Mouse (Mus musculus): ENCODE measurements around the gene Csf2rb.
A peak's percentile ranks its signal among the peaks of the same experiment; 100 is the strongest.
"Not testable (repeated sequence)": the region's sequence is repeated elsewhere in the genome, so short reads cannot be mapped to it uniquely, and the experiment has no call there.

The Csf2rb gene

DNA sequence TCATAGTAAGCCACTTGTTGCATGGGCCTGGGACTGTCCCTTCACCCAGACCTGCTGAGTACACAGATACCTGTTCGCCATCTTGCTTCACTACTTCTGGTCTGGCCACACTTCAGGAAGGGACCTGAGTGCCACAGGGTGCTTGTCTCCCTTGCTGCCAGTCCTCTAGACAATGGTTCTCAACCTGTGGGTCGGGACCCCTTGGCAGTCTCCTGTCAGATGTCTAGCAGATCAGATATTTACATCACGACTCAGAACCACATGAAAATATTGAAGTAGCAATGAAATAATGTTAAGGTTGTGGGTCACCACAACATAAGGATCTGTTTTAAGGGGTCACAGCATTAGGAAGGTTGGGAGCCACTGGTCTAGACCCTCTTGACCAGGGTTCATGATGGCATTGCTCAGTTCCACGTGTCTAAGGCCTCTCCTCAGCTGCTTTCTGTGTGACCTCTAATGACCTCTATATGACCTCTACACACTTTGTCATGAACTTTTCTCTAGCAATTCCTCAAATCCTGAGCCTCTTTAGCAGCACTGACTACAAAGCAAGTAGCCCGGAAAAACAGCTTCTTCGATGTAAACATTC, 2.3 kb downstream of the Csf2rb start:
- not testable (repeated sequence) for DNase-seq (ENCODE audit: low spot score)

DNA sequence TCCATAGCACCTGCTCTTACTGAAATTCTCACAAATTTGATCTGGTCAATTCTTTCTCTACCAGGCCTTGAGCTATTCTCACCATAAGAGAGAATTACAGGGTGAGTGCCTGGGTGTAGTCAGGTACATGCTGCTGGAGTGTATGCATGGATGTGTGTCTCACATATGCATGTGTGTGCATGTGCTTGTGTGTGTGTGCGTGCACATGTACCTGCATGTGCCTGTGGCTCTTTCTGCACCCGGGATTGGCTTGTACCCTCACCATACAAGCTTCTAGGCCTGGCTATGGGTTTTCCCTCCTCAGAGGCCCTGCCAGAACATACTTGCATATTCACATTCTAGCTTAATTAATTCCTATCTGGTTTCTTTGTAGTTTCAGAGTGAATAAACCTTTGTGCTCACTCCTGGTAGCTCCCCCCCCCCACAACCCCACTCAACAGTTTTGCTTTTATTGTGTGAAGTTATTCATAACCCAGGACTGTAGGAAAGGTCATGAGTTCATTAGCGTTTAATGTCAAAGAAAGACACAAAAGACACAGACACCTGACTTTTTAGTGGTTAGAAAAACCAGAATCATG, 3.1 kb downstream of the Csf2rb start:
- DNase-seq (ENCODE audit: low spot score), result no peak

DNA sequence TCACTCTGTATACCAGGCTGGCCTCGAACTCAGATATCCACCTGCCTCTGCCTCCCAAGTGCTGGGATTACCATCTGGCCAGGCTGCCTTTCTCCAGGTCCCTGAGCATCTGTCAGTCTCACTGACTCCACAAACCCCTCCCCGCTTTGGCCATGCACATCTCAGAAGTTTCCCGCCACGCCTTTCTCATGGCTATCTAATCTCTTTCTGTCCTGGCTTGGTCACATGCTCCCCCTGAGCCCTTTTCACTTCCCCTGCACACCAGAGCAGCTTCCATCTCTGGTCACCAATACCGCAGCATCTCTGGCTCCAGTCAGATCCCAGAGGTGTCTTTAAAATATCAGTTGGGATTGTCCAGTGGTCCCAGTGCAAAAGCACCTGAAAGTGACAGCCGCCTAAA, 4.4 kb downstream of the Csf2rb start:
- DNase-seq (ENCODE audit: low spot score), result not testable (repeated sequence)

DNA sequence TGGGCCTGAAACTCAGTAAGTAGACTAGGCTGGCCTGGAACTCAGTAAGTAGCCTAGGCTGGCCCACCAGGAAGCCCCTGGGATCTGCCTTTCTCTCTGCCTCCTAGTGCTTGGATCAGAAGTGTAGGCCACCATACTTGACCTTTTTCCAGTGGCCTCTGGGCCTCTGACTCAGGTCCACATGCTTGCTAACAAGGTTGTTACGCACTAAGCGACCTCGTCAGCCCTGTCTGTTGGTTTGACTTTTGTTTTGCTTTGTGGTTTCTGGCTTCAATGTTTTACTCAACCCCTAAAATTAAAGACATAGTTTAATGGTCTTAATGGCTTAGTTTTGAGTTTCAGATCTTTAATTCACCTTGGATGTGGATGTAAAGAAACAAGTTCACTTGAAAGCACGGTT, 5.2 kb downstream of the Csf2rb start:
- DNase-seq (ENCODE audit: low spot score), result no peak

DNA sequence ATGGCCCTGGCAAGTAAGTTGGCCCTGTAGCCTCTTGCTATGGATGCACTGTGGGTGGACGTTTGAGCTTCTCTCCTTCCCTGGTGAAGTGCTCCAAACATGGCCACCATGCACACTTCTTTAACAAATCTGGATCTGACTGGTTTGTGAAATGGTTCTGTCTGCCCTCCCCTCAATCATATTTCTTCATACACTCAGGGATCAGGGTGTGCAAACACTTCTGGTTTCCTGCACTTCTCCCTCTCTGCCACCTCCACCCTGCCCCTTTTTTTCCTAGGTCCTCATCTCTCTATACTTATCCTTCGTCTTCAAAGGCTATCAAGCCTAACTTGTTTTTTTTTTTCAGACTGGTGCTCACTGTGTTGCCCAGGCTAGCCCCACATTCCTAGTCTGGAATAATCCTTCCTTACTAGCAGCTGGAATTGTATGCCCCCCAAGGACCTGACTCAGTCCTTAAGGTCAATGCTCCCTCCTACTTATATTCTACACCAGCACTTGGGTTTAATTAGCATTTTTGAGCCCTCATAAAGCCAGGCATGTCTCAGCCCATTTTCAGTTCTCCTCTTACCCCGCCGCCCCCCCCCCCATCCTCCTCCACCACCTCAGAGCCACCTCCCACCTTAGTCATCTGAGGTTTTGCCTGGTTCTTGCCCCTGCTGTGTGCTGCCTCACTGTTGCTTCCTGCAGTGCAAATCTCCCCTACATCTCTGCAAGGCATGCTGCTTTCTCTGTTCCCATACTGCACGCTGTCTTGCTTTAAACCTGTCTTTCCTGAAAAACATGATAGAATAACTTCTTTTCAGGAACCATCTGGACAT, 6.2 kb downstream of the Csf2rb start:
- no peak for DNase-seq (ENCODE audit: low spot score)

DNA sequence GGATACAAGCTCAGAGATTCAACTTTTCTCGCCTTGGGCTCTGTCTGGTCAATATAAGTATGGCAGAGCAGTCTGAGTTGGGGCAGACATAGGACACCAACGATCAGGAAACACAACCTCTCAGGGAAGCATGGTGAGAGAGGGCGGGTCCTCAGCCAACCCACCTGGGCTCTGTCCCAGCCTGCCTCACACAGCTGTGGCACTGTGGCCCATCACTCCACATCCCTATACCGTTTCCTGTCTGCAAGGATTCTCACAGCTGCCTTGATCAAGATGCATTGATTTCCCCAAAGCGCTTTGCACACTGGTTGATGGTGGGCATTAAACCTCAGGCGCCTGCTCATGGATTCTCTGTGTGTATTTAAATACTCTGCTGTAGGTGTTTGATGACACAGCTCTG, 7.4 kb downstream of the Csf2rb start:
- no peak for DNase-seq (ENCODE audit: low spot score)

DNA sequence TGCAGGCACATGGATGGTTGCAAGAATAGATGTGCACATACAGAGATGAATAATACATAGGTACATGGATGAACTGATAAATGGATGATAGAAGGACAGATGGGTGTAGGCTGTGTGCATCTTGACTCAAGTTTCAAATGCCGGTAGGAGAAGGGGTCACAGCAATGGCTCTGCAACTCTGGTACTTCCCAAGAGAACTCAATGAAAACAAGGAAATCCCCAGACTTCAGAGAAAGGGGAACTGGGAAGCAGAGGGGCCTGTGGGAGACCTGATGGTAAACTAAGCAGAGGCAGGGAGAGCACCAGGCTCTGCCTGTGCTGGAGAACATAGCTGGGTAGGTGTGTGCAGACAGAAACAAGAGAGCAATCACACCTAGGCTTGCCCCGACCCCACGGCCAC, 8.8 kb downstream of the Csf2rb start:
- no peak for DNase-seq (ENCODE audit: low spot score)

DNA sequence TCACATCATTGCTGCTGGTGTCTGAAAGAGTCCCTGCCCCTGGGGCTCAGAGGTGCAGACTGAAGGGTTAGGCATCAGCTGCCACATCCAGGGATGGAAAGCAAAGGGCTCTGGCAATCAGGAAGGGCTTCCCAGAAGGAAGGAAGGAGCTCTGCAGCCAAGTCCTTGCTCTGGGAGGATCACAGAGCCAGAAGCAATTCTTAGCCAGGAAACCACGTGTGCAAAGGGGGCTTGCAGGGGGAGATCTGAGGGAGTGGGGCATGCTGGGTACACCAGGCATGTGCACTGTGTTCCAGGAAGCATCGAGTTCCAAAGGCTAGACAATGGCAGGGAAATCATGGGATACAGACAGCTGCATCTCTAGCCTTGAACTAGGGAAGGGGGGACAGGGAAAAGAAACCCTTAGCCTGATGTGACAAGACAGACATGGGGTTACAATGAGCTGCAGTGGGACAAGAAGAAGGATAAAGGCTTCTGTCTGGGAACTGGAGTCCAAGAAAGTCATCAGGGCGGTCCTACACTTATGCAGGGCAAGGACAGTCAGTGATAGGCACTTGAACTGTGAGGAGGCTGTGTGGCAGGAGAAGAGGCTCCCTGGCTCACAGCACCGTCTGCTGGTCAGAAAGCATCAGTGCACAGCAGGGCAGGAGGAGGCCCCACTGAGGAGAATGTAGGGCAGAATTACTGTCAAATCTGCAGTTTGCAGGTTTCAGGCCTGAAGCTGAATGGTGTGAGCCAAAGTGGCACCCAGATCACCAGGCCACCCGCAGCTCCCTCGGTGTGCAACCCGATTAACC, 14.3 kb downstream of the Csf2rb start:
- peak; percentile 71 for DNase-seq (ENCODE audit: low spot score)

DNA sequence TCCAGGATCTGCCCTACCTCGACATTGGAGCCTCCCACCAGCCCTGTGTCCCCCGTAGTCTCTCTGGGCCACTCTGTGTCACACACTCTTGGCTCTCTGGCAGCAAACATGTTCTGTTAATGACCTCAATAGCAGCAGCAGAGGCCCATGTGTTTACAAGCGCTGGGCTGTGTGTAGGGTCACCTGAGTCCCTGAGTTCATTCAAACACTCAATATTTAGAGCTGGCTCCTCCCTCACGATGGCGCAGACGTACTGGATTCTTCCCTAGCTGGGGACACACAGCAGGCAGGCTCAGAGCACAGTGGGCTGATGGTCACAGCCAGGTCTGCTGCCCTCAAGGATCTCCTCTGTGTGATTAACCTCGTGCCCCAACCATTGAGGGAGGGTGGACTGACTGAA, 15.4 kb downstream of the Csf2rb start:
- DNase-seq (ENCODE audit: low spot score), result not testable (repeated sequence)

DNA sequence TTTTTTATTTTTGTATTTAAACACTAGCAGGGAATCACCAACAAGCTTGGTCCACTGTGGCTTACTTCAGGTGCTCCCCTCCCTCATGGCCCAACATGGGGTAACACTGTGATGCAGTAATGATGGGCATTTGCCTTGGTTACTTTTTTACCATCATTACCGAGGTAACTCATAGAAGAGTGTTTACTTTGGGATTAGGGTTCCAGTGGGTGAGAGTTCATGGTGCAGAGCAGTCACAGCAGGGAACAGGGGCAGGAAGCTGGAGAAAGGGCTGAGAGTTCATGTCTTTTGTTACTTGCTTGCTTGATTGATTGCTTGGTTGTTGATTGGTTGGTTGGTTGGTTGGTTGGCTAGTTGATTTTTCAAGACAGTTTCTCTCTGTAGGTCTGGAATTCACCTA, 18.1 kb downstream of the Csf2rb start:
- DNase-seq (ENCODE audit: low spot score), result no peak

DNA sequence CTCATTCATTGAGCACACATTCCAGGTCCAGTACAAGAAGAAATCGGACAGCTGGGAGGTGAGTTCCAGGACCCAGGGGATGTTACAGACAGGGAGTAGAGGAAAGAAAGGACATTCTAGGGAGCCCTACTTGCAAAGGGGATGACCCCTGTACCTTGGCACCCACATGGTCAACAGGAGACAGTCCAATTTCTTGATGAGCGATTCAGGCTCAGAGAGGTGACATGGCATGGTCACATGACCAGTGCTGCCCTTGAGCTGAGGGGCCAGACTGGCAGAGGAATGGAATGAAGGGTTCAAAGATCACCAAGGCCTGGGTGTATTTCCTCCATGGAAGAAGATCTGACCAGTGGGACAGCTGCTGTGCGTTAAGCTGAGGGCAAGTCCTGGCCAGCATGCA, 19.0 kb downstream of the Csf2rb start:
- no peak for DNase-seq (ENCODE audit: low spot score)

DNA sequence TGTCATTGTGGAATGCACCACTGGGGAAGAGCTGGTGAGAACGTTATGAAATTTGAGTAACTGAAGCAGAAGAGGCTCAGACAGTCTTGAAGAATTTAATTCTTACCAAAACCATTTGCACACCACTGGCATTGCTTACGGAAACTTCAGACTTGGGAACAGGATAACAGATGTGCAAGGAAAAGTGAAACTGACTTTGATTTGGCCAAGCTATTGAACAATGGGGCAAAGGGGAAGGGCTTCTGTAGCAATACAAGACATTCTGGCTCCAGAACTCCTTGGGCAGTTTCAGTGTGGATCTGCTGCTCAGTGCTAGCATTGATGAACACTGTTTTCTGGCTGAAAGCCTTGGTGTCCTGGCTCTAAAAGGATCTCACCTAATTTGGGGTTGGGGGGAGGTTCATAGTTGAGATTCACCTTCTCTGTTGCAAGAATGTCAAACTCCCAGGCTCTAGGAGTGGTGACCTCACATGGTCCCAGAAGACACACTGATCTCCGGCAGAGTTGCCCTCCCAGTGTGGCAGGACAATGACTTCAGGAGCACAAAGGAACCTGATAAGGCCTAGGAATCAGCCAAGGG, 26.1 kb downstream of the Csf2rb start:
- DNase-seq (ENCODE audit: low spot score), result no peak

DNA sequence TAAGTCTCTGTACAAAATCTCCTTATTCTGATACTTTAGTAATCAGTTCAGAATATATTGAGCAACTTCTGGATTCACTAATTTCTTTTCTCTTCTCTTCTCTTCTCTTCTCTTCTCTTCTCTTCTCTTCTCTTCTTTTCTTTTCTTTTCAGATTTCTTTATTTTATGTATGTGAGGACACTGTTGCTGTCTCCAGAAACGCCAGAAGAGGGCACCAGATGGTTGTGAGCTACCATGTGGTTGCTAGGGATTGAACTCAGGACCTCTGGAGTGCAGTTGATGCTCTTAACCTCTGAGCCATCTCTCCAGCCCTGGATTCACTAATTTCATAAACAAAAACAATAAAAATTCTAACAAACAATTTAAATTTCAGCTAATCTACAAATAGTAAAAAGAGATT, 29.4 kb downstream of the Csf2rb start:
- peak; percentile 61 for DNase-seq (ENCODE audit: low spot score)

DNA sequence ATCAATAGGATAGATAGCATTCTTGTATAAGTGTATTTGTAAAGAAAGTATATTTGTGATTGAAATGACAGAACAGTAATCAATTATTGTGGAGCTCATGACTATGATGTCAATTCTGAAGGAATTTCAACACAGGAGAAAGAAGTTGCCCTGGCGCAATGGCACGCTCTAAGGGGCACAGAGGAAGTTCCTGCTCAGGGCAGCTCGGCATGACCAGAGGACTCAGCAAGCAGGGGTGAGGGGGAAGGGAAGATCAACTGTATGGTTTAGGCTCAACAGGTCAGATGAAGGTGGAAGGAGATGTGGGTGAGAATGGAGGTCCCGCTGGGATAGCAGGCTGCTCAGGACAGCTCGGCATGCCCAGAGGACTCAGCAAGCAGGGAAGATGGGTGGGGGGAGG, 30.0 kb downstream of the Csf2rb start:
- DNase-seq (ENCODE audit: low spot score), result no peak

DNA sequence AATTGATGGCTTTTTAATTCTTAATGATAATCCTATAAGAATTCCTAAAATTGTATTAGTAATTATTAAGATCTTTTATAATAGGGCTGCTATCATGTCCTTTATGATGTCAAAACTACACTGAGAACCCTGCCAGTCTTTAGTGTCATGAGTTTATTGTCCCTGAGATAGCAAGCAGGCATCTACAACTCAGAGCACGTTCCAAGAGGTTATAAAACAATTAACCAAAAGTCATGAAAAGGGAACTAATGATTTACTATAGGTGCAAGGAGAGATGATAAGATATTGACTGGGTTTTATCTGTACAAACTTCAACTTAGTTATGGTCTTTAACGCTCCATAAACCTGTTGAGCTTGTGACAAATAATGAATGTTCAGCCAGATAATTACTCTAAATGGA, 40.4 kb downstream of the Csf2rb start:
- DNase-seq (ENCODE audit: low spot score), result no peak

DNA sequence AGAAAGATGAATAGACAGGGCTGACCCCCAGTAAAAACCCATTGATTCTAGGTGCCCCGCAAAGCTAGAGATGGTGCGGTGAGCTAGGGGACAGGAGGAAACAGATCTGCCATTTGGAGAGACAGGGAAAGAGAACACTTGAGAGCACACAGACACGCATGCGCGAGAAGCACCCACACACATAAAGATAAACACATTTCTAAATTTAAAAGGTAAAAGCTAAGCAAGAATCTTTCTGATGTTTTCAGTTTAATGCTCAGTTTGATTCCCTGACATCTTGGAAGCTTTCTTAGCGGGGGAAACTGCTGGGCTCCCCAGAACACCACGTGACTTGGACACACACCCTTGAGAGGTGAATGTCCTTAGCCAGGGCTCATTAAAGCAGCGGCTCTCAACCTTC, 41.3 kb downstream of the Csf2rb start:
- no peak for DNase-seq (ENCODE audit: low spot score)

DNA sequence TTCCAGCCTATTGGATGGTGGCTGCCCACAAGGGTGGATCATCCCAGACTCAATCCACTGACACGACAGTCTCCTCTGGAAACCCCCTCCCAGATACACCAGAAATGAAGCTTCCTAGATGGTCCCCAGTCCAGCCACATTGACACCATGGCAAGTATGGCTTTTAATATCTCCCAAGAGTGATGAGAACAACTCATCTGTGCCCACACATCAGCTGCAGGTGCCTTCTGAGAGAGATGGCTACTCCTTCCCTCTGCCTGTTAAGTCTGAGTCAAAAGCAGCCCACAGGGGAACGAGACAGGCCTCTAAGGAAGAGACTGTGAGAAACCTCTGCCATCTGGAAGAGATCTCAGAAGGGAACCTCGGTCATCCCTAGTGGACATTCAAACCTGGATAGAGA, 42.3 kb downstream of the Csf2rb start:
- no peak for DNase-seq (ENCODE audit: low spot score)

DNA sequence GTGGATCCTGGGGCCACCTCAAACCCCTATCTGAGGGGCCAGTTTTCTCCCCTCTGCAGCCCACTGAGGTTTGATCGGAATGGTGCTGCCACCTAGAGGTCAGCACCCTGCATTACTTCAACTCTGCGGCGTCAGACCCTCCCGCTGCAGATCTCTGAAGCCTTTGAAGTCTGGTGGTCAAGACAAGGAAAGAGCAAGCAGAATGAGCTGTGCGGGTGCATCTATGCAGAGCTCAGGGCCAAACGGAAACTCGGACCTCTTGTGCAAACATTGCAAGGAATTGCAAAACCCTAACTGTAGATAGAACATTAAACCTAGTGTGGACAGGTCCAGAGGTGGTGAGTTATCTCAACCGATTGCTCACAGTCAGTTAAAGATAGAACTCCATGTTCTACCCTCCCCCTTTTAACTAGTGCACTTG, 43.4 kb downstream of the Csf2rb start:
- DNase-seq (ENCODE audit: low spot score), result peak; percentile 73

DNA sequence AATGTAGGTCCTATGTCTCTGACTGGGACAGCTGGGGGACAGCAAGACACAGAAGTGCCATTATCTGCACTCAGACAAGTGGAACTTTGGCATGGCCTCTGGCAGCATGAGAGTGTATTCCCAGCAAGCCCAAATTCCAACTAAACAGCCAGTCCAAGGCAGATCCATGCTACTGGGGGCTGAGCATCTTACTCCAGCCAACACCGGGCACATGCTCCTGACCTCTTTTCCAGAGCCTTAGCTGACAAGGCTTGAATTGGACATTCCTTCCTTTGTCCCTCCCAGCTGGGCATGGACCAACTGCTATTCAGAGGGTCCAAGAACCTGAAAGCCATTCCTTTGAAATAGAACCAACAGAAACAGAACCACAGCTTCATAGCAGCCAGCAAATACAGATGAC, 44.1 kb downstream of the Csf2rb start:
- no peak for DNase-seq (ENCODE audit: low spot score)

DNA sequence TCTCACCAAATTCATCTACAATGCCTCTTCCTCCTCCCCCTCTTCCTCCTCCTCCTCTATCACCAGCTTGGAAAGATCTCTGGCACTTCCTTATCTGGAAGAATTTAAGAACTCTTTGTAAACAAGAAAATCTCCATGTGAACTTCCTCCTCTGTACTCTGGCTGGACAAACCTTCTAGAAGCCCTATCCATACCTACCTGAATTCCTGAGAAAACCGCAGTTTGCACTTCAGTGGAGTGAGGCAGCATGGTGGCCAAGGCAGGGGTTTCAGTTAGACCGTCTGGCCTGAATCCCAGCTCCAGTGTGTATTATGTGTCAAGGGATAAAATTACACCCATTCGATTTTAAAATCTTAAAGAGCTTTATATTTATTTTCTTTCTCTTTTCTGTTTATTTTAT, 47.2 kb downstream of the Csf2rb start:
- DNase-seq (ENCODE audit: low spot score), result no peak

DNA sequence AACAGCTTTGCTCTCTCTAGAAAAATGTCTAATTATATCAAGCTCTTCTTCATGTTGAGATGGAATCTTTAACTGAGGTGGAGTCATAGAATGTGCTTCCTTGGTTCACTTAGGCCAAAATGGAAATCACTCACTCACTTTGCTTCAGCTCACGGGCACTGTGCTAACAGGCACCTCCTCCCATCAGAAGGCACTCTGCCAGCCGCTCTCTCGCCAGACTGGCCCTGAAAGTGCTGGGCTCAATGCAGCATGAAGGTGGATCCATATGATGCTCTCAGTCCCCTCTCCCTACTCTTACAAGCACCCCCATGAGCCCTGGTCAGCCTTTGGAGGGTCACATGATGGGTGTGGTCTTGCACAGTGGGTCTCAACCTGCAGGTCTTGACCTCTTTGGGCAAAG, 48.7 kb downstream of the Csf2rb start:
- no peak for DNase-seq (ENCODE audit: low spot score)

DNA sequence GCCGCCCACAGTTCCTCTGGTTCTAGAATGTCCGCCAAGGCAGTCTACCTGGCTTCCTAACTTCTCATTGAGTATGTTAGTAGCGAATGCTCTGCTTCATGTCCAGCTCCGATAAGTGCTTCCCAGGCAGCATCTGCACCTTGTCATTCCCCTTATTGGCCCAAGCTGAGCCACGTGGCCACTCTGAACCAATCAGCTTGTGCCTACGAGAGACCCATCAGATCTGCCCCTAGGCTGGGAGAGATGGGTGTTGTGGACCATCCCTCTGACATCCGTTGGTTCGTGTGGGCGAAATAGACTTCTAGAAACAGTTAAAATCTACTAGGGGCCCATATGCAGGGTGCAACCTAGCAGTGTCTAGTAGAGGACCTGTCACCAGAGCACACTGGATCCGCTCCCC, 52.3 kb downstream of the Csf2rb start:
- no peak for DNase-seq (ENCODE audit: low spot score)
